Mouse (Mus musculus) liver, postnatal 0 days (tissue): ENCODE measurements at regions not wholly inside any gene's neighbourhood (a gene's known extent, or its start where the extent isn't known, plus 50 kb on each side); places are given as distances from the start of the nearest gene placed in this dataset.

Experiments used
- CTCF ChIP-seq: sonication (generic); IDR thresholded peaks from 2 replicates; pipeline ENCODE4 v1.5.1; 2016; ENCODE audit warnings: antibody characterized with exemption, low read depth
- EP300 ChIP-seq: IDR thresholded peaks from 2 replicates; pipeline ENCODE4 v1.6.1; 2016; ENCODE audit warnings: antibody characterized with exemption, low read depth, mild to moderate bottlenecking

DNA sequence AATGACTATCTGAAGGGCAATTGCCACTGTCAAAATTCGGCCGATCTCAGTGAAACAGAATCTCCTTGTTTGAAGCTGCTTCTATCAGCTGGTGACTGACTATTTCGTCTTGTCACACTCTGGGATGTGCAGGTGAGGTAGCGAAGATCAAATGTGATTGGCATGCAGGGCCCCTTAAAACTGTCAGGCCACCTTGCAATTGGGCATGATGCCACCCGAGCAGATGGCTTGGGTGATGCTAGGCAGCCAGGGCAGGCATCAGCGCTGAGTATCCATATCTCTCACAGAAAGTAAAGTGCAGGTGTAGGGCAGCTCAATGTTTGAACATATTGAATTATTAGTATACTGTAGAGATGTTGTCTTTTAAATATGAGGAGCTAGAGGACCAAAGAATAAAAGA is 223.8 kb downstream of the Sox11 start:
- TF ChIP-seq CTCF: no peak
- no peak for TF ChIP-seq EP300
